Mouse (Mus musculus) liver, adult 2 months (tissue): ENCODE measurements around the gene Zfp598. TPM values are rescaled to one million over a fixed set of nuclear protein-coding genes. Genes with fewer than 3 reads are reported as not detected.

Experiments
- DNase-seq: peaks from one replicate; pipeline ENCODE4 v3.0.0-alpha.2; 2011; ENCODE audit warnings: low read depth, low spot score; ENCODE audit errors: extremely low read depth
- H3K27ac ChIP-seq: fragments of 200-500 bp; replicated peaks from 2 replicates; pipeline ENCODE4 v1.5.1; 2012; ENCODE audit warnings: low read depth, mild to moderate bottlenecking, control low read depth, inconsistent platforms, low read length; ENCODE audit not compliant: insufficient read depth
- H3K27me3 ChIP-seq: fragments of 200-500 bp; 2 replicates; pipeline ENCODE4 v1.6.1; 2012; ENCODE audit warnings: mild to moderate bottlenecking, moderate library complexity, low read length, inconsistent platforms; ENCODE audit not compliant: control insufficient read depth, insufficient read depth
- H3K36me3 ChIP-seq: fragments of 200-500 bp; 2 replicates; pipeline ENCODE4 v1.6.1; 2012; ENCODE audit warnings: low read length, inconsistent platforms; ENCODE audit not compliant: control insufficient read depth, insufficient read depth
- H3K4me1 ChIP-seq: fragments of 200-500 bp; 2 replicates; pipeline ENCODE4 v1.6.1; 2011; ENCODE audit warnings: low read length; ENCODE audit not compliant: control insufficient read depth, insufficient read depth
- H3K4me3 ChIP-seq: fragments of 200-500 bp; 2 replicates; pipeline ENCODE4 v1.5.1; 2011; ENCODE audit warnings: low read depth, mild to moderate bottlenecking, control low read depth, low read length, moderate library complexity; ENCODE audit not compliant: insufficient read depth
- H3K79me2 ChIP-seq: fragments of 200-500 bp; 2 replicates; pipeline ENCODE4 v1.6.1; 2012; ENCODE audit warnings: inconsistent platforms, mild to moderate bottlenecking, low read length, moderate library complexity; ENCODE audit not compliant: control insufficient read depth, insufficient read depth
- H3K9ac ChIP-seq: fragments of 200-500 bp; 2 replicates; pipeline ENCODE4 v1.6.1; 2012; ENCODE audit warnings: low read depth, mild to moderate bottlenecking, control low read depth, inconsistent platforms, low read length
- CTCF ChIP-seq: fragments of 200-500 bp; IDR thresholded peaks from 2 replicates; pipeline ENCODE4 v1.5.1; 2011; ENCODE audit warnings: low read depth, low read length, control low read depth
- POLR2A ChIP-seq: fragments of 200-500 bp; IDR thresholded peaks from 2 replicates; pipeline ENCODE4 v1.6.1; 2011; ENCODE audit warnings: low read length, control low read depth; ENCODE audit not compliant: insufficient read depth; ENCODE audit errors: extremely low read depth
- WGBS: fragments of 180-500 bp; shearing (Covaris S2); methylation state at CpG from one replicate; pipeline ENCODE4 v1.1.7; 2018; 5-methylcytosine and 5-hydroxymethylcytosine counted together
- polyA plus RNA-seq: library from polyadenylated mRNA; depleted of rRNA; stranded (reverse); fragments of >200 nt; gene quantifications from 2 replicates; pipeline ENCODE4 v1.2.3, GENCODE M21; 2012
- total RNA-seq: library from RNA; depleted of rRNA; stranded (reverse); fragments of >200 nt; gene quantifications from 2 replicates; pipeline ENCODE4 v1.2.3, GENCODE M21; 2014

Gene Zfp598
- total and polyA plus RNA-seq, 2 experiments = 11.1 to 106 TPM

DNA sequence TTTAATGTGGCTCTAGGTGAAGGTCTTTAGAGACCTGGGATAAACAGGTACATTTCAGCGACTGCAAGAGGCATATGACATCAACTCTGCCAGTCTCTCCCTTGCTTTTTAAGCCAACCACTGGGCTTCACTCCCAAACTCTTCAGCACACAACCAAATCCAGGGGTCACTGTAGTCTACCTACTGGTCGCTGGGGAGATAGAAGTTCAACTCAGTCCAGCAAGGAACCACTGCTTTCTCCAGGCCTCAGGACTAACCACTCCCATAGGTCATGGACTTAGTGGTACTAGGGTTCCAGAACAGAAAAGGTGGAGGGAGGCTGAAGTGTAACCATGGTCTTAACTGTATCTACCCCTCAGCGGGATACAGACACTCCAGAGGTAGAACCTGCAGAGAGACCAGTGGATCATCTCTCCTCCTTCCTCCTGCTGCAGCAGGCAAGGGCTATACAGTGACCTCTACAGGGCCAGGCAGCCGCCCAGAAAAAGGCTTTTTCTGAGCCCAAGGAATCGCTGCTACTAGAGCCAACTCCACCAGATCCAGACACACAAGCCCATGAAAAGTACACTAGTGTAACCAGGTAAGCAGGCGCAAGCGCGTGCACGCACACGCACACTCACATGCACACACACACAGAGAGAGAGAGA is 20.6 kb upstream of the Zfp598 start:
- WGBS = 78% methylated on average over 10 of the region's 10 CpGs
- no peaks in the 10 kb centered on the region for H3K27me3 ChIP-seq
- DNase-seq = no peak
- H3K27ac ChIP-seq = peak overlapping the region; percentile 73
- TF ChIP-seq CTCF (no peak), POLR2A (no peak)
- peaks cover 10% of the 10 kb centered on the region; the same call in 1 of the 2 replicates for H3K79me2 ChIP-seq
- peaks cover 9% of the 10 kb centered on the region for H3K4me1 ChIP-seq
- no peaks in the 10 kb centered on the region for H3K36me3 ChIP-seq
- peak overlapping the region; percentile 90 for H3K4me3 ChIP-seq
- peak overlapping the region; percentile 97 for H3K9ac ChIP-seq

DNA sequence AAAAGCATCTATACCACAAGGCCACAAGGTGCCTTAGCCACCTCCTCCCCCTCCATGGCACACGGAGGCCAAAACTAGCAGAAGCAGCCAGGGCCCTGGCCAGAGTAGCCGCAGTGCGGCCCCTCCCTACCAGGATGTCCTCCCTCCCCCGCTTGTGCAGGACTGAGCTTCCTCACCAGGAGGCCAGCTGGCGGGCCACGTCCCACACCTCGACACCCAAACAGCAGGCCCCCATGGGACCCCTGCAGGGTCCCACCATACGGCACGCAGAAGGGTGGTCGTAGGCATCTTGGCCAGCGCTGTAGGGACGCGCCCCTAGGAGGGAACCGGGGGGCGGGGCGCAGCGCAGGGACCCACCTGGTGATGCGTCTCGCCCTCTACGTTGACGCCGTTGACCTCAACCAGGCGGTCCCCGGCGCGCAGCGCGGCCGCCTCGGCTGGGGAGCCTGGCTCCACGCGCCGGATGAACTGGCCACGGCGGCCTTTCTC is 19.9 kb upstream of the Zfp598 start:
- Histone ChIP-seq H3K36me3 (no peaks in the 10 kb centered on the region), H3K79me2 (peaks cover 10% of the 10 kb centered on the region; the same call in 1 of the 2 replicates), H3K4me1 (peaks cover 10% of the 10 kb centered on the region), H3K27me3 (no peaks in the 10 kb centered on the region), H3K27ac (peak overlapping the region; percentile 73), H3K9ac (peak overlapping the region; percentile 97), H3K4me3 (peak overlapping the region; percentile 90)
- DNase-seq = no peak
- 2% methylated on average over 35 of the region's 35 CpGs for WGBS
- no peak for TF ChIP-seq CTCF
- TF ChIP-seq POLR2A = no peak

DNA sequence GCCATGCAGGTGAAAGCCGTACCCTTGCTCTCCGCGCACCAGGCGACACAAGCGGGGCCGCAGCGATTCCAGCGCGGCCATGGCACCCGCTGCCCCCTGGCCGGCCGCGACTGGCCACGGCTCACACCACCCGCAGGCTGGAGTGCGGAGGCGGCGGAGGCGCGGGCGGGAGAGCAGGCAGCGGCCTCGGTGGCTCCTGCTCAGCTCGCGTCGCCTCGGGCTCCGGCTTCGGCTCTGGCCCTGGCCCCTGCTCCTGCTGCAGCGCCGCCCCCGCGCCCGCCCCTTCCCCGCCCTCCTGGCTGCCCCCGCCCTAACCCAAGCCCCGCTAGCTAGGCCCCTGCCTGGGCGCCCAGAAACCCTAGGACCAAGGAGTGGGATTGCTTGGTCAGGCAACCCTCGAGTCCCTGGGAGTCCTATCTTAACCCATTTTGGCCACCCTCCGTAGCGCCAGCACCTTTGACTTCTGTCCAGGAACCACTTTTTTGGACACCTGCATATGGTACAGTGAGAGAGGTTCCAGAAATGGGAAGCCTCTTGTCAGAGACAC is 19.3 kb upstream of the Zfp598 start, which contains the start of gene Slc9a3r2:
Slc9a3r2 (minus strand) TSS at position 258 of the 547 bp plus-strand sequence.
- TF ChIP-seq POLR2A = peak; percentile 82
- TF ChIP-seq CTCF = no peak
- peak; percentile 56 for DNase-seq
- H3K4me3 ChIP-seq = peak within 1 kb of the TSS; percentile 90
- no peaks in the 10 kb centered on the region for H3K27me3 ChIP-seq
- H3K27ac ChIP-seq = peak within 1 kb of the TSS; percentile 73
- H3K79me2 ChIP-seq = peaks cover 10% of the 10 kb centered on the region; the same call in 1 of the 2 replicates
- under 1% methylated on average over 41 of the region's 41 CpGs for WGBS
- H3K36me3 ChIP-seq = no peaks in the 10 kb centered on the region
- H3K4me1 ChIP-seq = peaks cover 10% of the 10 kb centered on the region
- peak within 1 kb of the TSS; percentile 97 for H3K9ac ChIP-seq

DNA sequence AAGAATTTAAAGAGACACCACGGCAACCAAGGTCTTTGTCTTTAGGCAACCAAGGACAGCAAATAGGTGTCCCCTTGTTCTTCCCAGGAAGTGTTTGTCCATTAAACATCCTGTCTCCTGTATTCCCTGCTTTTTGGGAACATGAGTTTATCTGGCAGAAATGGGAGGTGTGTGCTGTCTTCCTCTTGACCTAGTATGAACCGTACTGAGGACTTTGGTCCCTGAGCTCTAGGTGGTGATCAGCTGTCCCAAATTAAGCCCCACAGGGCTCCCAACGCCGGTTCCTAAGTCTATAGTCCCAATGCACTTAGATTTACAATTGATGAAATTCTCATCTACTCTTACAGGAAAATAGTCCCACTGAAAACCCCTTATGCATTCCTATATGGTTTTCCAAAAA is 18.7 kb upstream of the Zfp598 start:
- Histone ChIP-seq H3K4me3 (no peak overlapping the region), H3K36me3 (no peaks in the 10 kb centered on the region), H3K79me2 (peaks cover 10% of the 10 kb centered on the region; the same call in 1 of the 2 replicates), H3K4me1 (peaks cover 10% of the 10 kb centered on the region), H3K9ac (peak overlapping the region; percentile 80; the same call in 1 of the 2 replicates), H3K27ac (peak overlapping the region; percentile 71), H3K27me3 (no peaks in the 10 kb centered on the region)
- WGBS = 12% methylated on average over 4 of the region's 4 CpGs
- no peak for TF ChIP-seq POLR2A
- TF ChIP-seq CTCF = no peak
- DNase-seq = peak; percentile 64

DNA sequence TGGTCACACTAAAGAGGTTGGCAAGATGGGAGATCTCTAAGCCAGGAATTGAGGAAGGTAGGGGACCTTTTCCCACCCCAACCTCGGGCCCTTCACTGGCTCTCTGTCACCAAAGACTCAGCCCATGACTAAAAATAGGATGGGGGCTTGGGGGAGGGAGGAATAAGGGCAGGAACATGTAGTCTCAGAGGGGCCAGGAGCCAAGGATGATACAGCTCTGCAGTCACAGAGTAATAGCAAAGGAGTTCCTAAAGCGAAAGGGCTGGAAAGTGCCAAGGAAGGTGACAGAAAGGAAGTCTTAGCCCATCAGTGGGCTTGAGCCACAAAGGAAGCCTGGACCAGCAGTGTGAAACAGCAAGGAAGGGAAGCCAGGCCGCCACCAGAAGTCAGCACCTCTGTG is 17.7 kb upstream of the Zfp598 start:
- TF ChIP-seq POLR2A (no peak), CTCF (no peak)
- Histone ChIP-seq H3K27me3 (no peaks in the 10 kb centered on the region), H3K4me3 (no peak overlapping the region), H3K79me2 (peaks cover 10% of the 10 kb centered on the region; the same call in 1 of the 2 replicates), H3K4me1 (peaks cover 10% of the 10 kb centered on the region), H3K36me3 (no peaks in the 10 kb centered on the region), H3K27ac (no peak overlapping the region), H3K9ac (no peak overlapping the region)
- DNase-seq = no peak
- WGBS = 78% methylated on average over 3 of the region's 3 CpGs
